Mouse (Mus musculus): ENCODE results near the gene Angptl4.
"Not testable (repeated sequence)": the region's sequence is repeated elsewhere in the genome, so short reads cannot be mapped to it uniquely, and the experiment has no call there.

Angptl4 gene

DNA sequence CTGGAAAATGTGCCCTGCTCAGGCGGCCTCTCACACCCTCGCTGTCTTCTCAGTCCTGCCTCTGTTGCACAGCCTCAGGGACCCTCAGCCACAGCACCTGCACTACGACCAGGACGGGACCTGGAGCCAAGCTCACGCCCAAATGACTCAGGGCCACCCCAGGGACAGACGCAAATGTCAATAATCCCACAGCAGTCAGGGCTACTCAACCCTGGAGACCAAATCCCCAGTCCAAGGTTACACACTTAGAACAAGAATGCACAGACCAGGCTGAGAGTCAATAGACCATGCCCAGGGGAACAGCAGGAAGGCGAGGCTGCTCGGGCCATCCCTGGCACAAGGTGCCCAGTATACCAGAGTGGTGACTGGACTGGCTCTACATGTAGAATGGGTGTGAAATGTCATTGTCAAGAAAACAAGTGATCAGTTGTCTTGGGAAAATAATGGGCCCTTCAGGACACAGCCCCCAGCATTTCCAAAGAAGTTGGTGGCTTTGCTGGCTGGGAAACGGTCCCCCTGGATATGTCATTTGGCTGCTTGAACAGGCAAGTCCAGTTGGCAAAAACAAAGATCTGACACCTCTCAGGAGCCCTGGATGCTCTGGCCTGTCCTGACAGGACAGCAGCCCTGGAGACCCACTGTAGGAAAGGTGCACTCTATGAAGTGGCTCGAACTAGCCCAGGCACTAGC is 26.1 kb downstream of the Angptl4 start:
- DNase-seq (ENCODE audit: low spot score): no peak

DNA sequence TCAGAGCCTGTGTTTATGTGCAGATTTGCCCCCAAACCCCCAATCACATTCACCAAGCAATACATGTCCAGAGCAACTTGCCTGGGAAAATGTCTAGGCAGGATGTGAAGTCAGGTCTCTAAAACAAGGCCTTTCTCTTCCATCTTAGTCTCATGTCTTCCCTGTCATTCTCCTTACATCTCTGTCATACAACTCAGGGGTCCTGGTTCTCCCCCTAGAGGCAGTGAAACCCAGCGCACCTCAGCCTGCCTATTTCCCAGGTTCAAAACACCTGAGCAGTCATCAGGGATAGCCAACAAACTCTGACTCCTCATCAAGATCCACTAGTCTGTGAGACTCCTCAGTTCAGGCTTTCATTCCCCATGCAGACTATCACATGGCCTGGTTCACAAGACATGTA is 27.0 kb downstream of the Angptl4 start:
- no peak for DNase-seq (ENCODE audit: low spot score)

DNA sequence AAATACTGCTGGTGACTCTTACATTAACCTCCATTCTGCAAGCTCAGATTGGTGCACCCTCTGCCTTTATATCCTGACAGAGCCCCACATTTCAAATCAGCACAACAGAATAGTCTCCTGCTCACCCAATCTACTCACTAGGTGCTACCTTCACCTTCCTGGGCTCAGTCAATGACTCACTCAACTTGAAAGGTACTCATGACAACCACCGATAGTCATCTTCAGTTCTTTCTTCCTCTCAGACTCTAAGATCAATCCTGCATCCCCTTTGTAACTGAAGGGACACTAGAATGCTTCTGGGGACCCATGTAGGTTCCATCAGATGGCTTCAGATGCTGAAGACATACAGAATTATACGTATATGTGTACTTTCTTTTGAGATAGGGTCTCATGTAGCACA is 29.3 kb downstream of the Angptl4 start:
- DNase-seq (ENCODE audit: low spot score): no peak

DNA sequence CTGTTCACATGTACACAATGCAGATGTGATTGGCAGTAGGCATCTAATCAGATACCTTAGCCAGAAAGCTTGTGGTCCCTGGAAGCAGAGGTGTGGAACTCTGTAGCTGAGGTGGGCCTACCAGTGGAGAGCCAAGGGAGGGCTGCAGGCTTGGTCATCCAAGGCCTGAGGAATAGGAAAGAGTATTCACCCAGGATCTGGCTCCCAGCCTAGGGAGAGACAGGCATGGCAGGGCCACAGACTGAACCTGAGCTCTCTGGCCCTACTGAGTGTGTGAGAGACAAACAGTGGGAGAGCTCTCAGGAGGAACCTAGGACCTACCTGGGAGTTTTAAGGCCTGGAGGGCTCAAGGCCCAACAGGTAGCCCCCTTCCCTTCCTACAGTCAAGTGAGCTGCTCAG is 30.4 kb downstream of the Angptl4 start:
- DNase-seq (ENCODE audit: low spot score): no peak

DNA sequence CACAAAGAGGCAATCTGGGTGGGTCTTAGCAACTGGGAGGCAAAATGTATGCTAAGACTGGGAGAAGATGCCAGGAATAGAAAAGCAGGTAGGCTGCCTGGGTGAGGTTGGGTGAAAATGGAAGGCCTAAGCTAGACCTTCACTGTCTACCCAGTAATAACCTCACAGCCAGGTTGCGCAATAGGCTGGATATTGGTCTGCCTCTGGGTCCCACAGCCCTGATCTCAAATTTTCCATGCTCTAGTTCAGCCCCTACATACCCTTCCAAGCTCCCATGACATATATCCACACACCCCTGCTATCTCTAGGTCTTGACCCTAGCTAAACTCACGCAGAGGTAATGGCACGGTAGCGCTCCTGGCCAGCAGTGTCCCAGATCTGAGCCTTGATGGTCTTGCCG is 32.2 kb downstream of the Angptl4 start:
- no peak for DNase-seq (ENCODE audit: low spot score)

DNA sequence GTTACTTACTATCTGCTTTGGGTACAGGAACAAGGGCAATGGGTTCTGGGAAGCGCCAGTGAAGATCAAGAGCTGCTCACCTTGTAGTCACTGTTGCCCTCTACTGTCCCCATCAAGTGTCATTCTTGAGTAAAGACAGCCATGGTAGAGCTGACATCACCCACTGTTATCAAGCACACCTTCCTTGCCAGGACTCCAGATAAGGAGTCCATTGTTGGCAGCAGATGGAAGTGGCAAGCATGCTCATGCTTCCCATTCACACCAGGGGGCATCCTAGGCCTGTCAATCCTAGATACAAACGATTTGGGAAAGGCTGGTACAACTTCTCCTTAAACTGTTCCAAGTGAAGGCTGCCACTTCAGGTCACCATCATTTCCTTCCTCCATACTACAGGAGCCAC is 35.6 kb downstream of the Angptl4 start:
- DNase-seq (ENCODE audit: low spot score): no peak

DNA sequence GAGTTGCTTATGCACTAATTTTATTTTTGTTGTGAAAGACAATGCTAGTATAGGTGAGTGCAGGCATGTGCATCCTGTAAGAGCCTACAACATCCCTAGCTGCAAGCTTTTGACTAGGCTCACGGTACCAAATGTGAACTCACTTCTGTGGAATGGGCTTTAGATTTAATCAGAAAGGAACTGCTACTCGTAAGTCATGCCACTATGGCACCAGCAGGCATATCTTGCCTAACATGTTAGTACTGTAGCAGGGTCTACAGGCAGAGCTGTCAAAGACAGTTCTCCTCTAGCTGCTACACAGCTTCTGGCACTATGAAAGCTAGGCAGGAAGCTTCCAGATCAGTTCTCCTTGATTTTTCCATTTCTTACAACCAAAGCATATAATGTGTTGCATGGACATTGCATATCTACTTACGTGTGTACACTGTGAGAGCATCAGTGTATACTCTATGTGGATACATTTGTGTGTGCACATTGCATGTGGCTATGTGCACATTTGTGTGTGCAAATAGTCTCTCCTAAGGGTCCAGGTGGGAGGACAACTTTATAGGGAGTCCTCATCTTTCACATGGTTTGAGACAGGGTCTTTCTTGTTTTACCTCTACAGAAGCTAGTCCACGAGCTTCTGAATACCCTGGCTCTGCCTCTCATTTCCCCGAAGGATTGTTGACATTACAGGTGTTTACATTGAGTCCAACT is 36.8 kb downstream of the Angptl4 start:
- DNase-seq (ENCODE audit: low spot score): no peak

DNA sequence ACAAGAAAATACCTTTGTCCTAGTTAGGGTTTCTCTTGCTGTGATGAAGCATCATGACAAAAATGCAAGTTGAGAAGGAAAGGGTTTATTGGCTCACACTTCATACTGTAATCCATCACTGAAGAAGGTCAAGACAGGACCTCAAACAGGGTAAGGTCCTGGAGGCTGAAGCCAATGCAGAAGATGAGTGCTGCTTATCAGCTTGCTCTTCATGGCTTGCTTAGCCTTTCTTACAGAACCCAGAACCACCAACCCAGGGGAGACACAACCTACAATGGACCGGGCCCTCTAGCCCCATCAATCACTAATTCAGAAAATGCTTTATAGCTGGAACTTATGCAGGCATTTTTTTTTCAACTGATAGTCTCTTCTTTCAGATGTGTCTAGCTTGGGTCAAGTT is 39.2 kb downstream of the Angptl4 start:
- no peak for DNase-seq (ENCODE audit: low spot score)

DNA sequence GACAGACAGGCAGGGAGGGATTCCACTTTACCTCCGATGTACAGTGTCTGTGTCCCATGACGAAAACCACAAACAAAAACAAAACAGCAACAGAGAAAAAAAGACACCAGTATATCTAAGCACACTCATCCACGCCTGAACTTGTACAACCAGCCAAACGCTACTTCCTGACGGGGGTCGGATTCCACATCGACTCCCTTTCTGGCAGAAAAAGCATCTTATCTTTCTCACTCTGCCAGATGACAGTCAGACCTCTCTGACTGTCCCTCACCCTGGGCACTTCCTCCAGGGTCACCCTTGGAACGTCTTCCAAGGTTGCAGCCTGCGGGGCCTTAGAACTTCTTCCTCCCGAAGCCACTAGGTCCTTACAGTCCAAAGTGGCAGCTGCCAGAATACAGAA is 48.1 kb downstream of the Angptl4 start:
- not testable (repeated sequence) for DNase-seq (ENCODE audit: low spot score)

DNA sequence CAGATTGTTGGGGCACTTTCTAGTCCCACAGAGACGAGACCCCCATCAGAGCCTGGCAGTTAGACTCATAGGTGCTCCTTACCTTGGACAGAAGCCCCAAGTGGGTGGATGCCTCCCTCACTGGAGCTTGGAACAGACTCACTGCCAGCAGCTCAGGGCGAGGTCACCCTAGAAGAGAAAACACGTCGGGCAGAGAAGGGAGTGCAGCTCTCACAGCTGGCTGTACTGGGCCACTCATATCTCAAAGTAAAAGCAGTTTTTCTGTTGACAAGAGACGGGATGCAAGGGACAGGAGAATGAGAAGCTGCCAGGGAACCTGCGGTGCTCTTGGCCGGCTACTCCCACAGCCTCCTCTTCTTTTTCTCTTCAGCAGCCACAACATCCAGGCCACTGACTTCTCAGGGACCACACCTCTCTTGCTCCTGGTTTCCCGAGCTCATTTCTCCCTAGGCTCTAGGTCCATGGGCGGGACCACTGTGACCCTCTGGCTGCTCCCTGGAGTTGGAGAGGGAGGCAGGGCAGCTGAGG is 49.0 kb downstream of the Angptl4 start:
- DNase-seq (ENCODE audit: low spot score): not testable (repeated sequence)

DNA sequence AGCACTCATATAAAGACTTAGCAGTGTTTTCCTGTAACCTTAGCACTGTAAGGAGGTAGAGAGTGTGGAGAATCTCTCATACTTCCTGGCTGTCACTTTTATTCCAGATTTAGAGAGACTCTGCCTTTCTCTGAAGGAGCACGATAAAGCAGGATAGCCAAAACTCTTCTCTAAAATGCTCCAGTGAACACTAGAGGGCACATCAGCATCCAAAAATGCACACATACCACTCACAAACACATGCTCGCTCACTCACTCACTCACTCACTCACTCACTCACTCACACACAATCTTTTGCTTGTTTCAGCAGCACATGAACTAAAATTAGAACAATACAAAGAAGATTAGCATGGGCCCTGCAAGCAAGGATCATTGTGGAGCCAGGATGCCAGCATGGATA is 52.4 kb downstream of the Angptl4 start:
- DNase-seq (ENCODE audit: low spot score): no peak

DNA sequence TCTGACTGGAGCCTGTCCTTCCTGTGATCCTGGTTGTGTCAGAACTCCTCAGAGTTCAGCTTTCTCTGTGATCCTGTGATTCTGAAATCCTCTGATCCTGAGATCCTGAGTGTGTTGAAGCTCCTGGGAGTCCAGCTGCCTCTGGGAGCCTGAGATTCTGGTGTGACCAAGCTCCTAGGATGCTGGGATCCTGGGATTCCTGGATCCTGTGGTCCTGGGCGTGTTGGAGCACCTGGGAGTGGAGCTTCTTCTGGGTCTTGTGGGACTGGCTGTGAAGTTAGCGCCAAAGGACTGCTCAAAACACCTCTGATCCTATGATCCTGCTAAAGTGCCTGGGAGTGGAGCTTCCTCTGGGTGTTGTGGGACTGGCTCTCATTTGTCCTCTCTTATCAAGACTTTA is 53.2 kb downstream of the Angptl4 start:
- DNase-seq (ENCODE audit: low spot score): no peak

Measured in yolk sac, embryonic 10.5 days (tissue).